In the genomic region with DNA sequence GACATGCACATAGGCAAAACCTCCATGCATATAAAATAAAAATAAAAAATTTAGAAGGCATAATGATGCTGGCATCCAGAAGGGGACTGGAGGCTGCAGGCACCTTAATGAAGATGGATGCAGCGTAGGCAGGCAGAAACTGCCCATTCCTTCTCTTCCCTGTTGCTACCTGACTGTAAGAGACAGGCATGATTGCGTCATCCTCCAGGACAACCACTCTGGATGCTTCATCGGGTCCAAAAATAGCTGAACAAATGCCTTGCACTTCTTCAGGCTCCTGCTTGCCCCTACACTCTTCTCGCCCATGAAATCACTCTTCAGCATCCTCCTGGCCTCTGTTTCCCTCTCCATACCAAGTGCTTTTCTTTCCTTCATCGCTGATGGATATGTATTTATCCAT, we compare ENCODE assay signal across 22 mouse cellular contexts. TPM values are rescaled to one million over a fixed set of nuclear protein-coding genes. Genes with fewer than 3 reads are reported as not detected.
DNase-seq lines count a peak whose midpoint lies in the region; ATAC-seq and TF ChIP-seq lines count a peak whose summit lies in the region.
"Had no signal": no experiment of that assay in that cellular context is flagged by ENCODE, and none has a peak within 500 bp of the region (broad histone marks: within the 10 kb centered on the region; RNA-seq: fewer than 3 reads in every experiment).

No protein-coding gene starts in this region.

- H3K9ac ChIP-seq in forebrain, embryonic 12.5 days, result no peak overlapping the region
- no peak overlapping the region for H3K9ac ChIP-seq in forebrain, embryonic 14.5 days (ENCODE audit: low read length)
- H3K9ac ChIP-seq in forebrain, postnatal 0 days, result no peak overlapping the region
- H3K9ac ChIP-seq: embryonic facial prominence, embryonic 15.5 days; limb, embryonic 15.5 days; liver, embryonic 15.5 days had no signal

- ATAC-seq in forebrain, embryonic 12.5 days (ENCODE audit: low FRiP score), result no peak
- no peak for ATAC-seq in forebrain, embryonic 14.5 days
- ATAC-seq in forebrain, postnatal 0 days, result no peak
- no peak for ATAC-seq in granulocyte monocyte progenitor cell, adult 5-6 weeks (replicated peaks; ENCODE audit: poor library complexity, severe bottlenecking)
- ATAC-seq: activated CD4-positive, CD25-positive, alpha-beta regulatory T cell, adult 4 months; CD4-positive, CD25-positive, alpha-beta regulatory T cell, adult 4 months had no signal

- no peak for TF ChIP-seq CTCF in layer of hippocampus, adult 2 months (conservative IDR thresholded peaks at IDR 0.05)
- no peak for TF ChIP-seq CTCF in forebrain, postnatal 0 days (IDR thresholded peaks at IDR 0.05; ENCODE audit: low read depth)
- TF ChIP-seq CTCF in olfactory bulb, adult 2 months (IDR thresholded peaks at IDR 0.05; ENCODE audit: insufficient read depth, low read depth, low read length), result no peak

- H3K9me3 ChIP-seq in forebrain, embryonic 12.5 days, result no peaks in the 10 kb centered on the region
- H3K9me3 ChIP-seq in forebrain, embryonic 14.5 days (replicated peaks; ENCODE audit: control insufficient read depth, low read length), result no peaks in the 10 kb centered on the region
- H3K9me3 ChIP-seq in forebrain, postnatal 0 days (ENCODE audit: low read length), result no peaks in the 10 kb centered on the region
- H3K9me3 ChIP-seq: embryonic facial prominence, embryonic 15.5 days; limb, embryonic 15.5 days; liver, embryonic 15.5 days had no signal

- 0 out of 2 replicates have a peak overlapping the region, but pooled peaks have one; percentile 5 for H3K27ac ChIP-seq in forebrain, embryonic 12.5 days
- H3K27ac ChIP-seq in forebrain, embryonic 14.5 days (ENCODE audit: low read depth, low read length), result no peak overlapping the region
- peak overlapping the region; percentile 61 for H3K27ac ChIP-seq in layer of hippocampus, adult 2 months
- peak overlapping the region; percentile 50 for H3K27ac ChIP-seq in forebrain, postnatal 0 days (ENCODE audit: low read depth, low read length)
- H3K27ac ChIP-seq in olfactory bulb, adult 2 months (ENCODE audit: insufficient read depth, low read depth, low read length), result peak overlapping the region; percentile 29; the same call in 1 of the 2 replicates
- H3K27ac ChIP-seq: embryonic facial prominence, embryonic 15.5 days; gastrocnemius, adult 2 months; kidney, postnatal 0 days; limb, embryonic 15.5 days; liver, embryonic 15.5 days had no signal

- H3K27me3 ChIP-seq in forebrain, embryonic 12.5 days, result no peaks in the 10 kb centered on the region
- H3K27me3 ChIP-seq in forebrain, embryonic 14.5 days (replicated peaks; ENCODE audit: control insufficient read depth, insufficient read depth, low read length), result no peaks in the 10 kb centered on the region
- no peaks in the 10 kb centered on the region for H3K27me3 ChIP-seq in forebrain, postnatal 0 days (ENCODE audit: insufficient read depth, low read length)
- H3K27me3 ChIP-seq: embryonic facial prominence, embryonic 15.5 days; limb, embryonic 15.5 days; liver, embryonic 15.5 days had no signal

- H3K4me1 ChIP-seq in forebrain, embryonic 12.5 days, result peaks cover 67% of the 10 kb centered on the region
- peaks cover 33% of the 10 kb centered on the region for H3K4me1 ChIP-seq in forebrain, embryonic 14.5 days (ENCODE audit: control insufficient read depth, insufficient read depth, low read length)
- peaks cover 28% of the 10 kb centered on the region for H3K4me1 ChIP-seq in forebrain, postnatal 0 days (ENCODE audit: insufficient read depth)
- peaks cover 42% of the 10 kb centered on the region for H3K4me1 ChIP-seq in olfactory bulb, adult 2 months (ENCODE audit: control insufficient read depth, insufficient read depth, low read length)
- H3K4me1 ChIP-seq: liver, embryonic 15.5 days had no signal

- H3K4me3 ChIP-seq in forebrain, embryonic 12.5 days (replicated peaks), result no peak overlapping the region
- no peak overlapping the region for H3K4me3 ChIP-seq in forebrain, embryonic 14.5 days (ENCODE audit: low read depth, low read length)
- no peak overlapping the region for H3K4me3 ChIP-seq in layer of hippocampus, adult 2 months
- no peak overlapping the region for H3K4me3 ChIP-seq in forebrain, postnatal 0 days (ENCODE audit: low read depth, low read length)
- H3K4me3 ChIP-seq in olfactory bulb, adult 2 months (ENCODE audit: insufficient read depth, low read depth, low read length), result no peak overlapping the region
- H3K4me3 ChIP-seq: embryonic facial prominence, embryonic 15.5 days; gastrocnemius, adult 2 months; limb, embryonic 15.5 days; liver, embryonic 15.5 days had no signal

- no peak for DNase-seq in forebrain, embryonic 14.5 days (ENCODE audit: low spot score)
- DNase-seq in layer of hippocampus, adult 2 months (ENCODE audit: low spot score in 2 of 2), result no peak
- DNase-seq in layer of hippocampus, adult 11-12 months (ENCODE audit: low spot score), result no peak
- no peak for DNase-seq in forebrain, postnatal 0 days
- no peak for DNase-seq in cerebellum, postnatal 25 days
- DNase-seq: adrenal gland, postnatal 10 days; cerebellum, adult 11 months; cerebellum, postnatal 36 days; gastrocnemius, adult 2 months; heart, postnatal 14 days; kidney, adult 11 months; layer of hippocampus, postnatal 36 days had no signal

- no peak for TF ChIP-seq POLR2A in olfactory bulb, adult 2 months (IDR thresholded peaks at IDR 0.05; ENCODE audit: insufficient read depth, low read depth, low read length)

- 97% methylated on average over 5 of the region's 5 CpGs for WGBS in forebrain, embryonic 12.5 days
- WGBS in forebrain, embryonic 14.5 days, result 96% methylated on average over 5 of the region's 5 CpGs
- WGBS in forebrain, postnatal 0 days, result 89% methylated on average over 5 of the region's 5 CpGs
- WGBS in olfactory bulb, adult 2 months, result 60% methylated on average over 5 of the region's 5 CpGs

- peaks cover 8% of the 10 kb centered on the region; the same call in 1 of the 2 replicates for H3K36me3 ChIP-seq in forebrain, embryonic 12.5 days (replicated peaks)
- peaks cover 16% of the 10 kb centered on the region for H3K36me3 ChIP-seq in forebrain, embryonic 14.5 days (ENCODE audit: control insufficient read depth, insufficient read depth, low read length)
- 0 out of 2 replicates have a peak, but pooled peaks cover 9% of the 10 kb centered on the region for H3K36me3 ChIP-seq in forebrain, postnatal 0 days (ENCODE audit: insufficient read depth)
- H3K36me3 ChIP-seq: embryonic facial prominence, embryonic 15.5 days; limb, embryonic 15.5 days; liver, embryonic 15.5 days had no signal

- H3K4me2 ChIP-seq in forebrain, embryonic 12.5 days, result no peak overlapping the region
- no peak overlapping the region for H3K4me2 ChIP-seq in forebrain, embryonic 14.5 days (ENCODE audit: low read length)
- H3K4me2 ChIP-seq in forebrain, postnatal 0 days (ENCODE audit: low read depth), result no peak overlapping the region
- H3K4me2 ChIP-seq: embryonic facial prominence, embryonic 15.5 days; heart, embryonic 11.5 days; limb, embryonic 15.5 days; liver, embryonic 15.5 days had no signal

RNA-seq across cellular contexts. Expression of a gene that starts 29.1 kb away (rescaled TPM):
- 185 and 202 TPM in 2 replicates for polyA plus RNA-seq in forebrain, embryonic 12.5 days (2016; fragmentation: Nextera tagmentation; extraction: Ambion mirVana)
- 304 and 315 TPM in 2 replicates for polyA plus RNA-seq in forebrain, embryonic 14.5 days (2014; fragmentation: Nextera tagmentation; extraction: Ambion mirVana)
- total RNA-seq in layer of hippocampus, adult 2 months (2021), result 100 to 1,000 TPM; 662 to 700 TPM
- 1,434 and 1,519 TPM in 2 replicates for total RNA-seq in forebrain, postnatal 0 days (2014; rRNA removed)
- 646 and 742 TPM in 2 replicates for polyA plus RNA-seq in forebrain, postnatal 0 days (2015; fragmentation: Nextera tagmentation; extraction: Ambion mirVana)
- 206 and 450 TPM in 2 replicates for polyA plus RNA-seq in olfactory bulb, adult 2 months (2012; ENCODE audit: insufficient read depth, insufficient read length, low replicate concordance, missing spikeins)
- not detected in 2 replicates for total RNA-seq in granulocyte monocyte progenitor cell, adult 5-6 weeks (2014; fragmentation: Nextera tagmentation)
- total RNA-seq in granulocyte monocyte progenitor cell, adult 5-6 weeks (2017), result not detected in 2 replicates
- total RNA-seq: gastrocnemius, adult 2 months had no signal
